Mouse (Mus musculus): ENCODE data around the gene Sema6b. TPM values are rescaled to one million over a fixed set of nuclear protein-coding genes. Genes with fewer than 3 reads are reported as not detected.

Gene Sema6b
- polyA plus RNA-seq, 1 experiment = 0.81 TPM

- TF ChIP-seq GATA1 (IDR thresholded peaks at IDR 0.05; ENCODE audit: low read length) = no peak
Observed at GRCm38 (mm10) chr17:56110571-56110970, 29.6 kb downstream of the Sema6b start.

GRCm38 (mm10) chr17:56109219-56110051 lies 30.7 kb downstream of the Sema6b start, which contains the start of gene Plin4:
Gene Plin4 (minus strand): TSS chr17:56109803.
- TF ChIP-seq GATA1 (IDR thresholded peaks at IDR 0.05; ENCODE audit: low read length) = no peak

GRCm38 (mm10) chr17:56108334-56109044 lies 31.7 kb downstream of the Sema6b start:
- no peak for TF ChIP-seq GATA1 (IDR thresholded peaks at IDR 0.05; ENCODE audit: low read length)

GRCm38 (mm10) chr17:56107736-56108135 lies 32.4 kb downstream of the Sema6b start:
- TF ChIP-seq GATA1 (IDR thresholded peaks at IDR 0.05; ENCODE audit: low read length) = no peak

GRCm38 (mm10) chr17:56106981-56107380 lies 33.2 kb downstream of the Sema6b start:
- no peak for TF ChIP-seq GATA1 (IDR thresholded peaks at IDR 0.05; ENCODE audit: low read length)

- no peak for TF ChIP-seq GATA1 (IDR thresholded peaks at IDR 0.05; ENCODE audit: low read length)
Observed at GRCm38 (mm10) chr17:56103465-56104285, 36.5 kb downstream of the Sema6b start.

- no peak for TF ChIP-seq GATA1 (IDR thresholded peaks at IDR 0.05; ENCODE audit: low read length)
Observed at GRCm38 (mm10) chr17:56102927-56103326, 37.2 kb downstream of the Sema6b start.

- no peak for TF ChIP-seq GATA1 (IDR thresholded peaks at IDR 0.05; ENCODE audit: low read length)
Observed at GRCm38 (mm10) chr17:56102158-56102557, 38.0 kb downstream of the Sema6b start.

GRCm38 (mm10) chr17:56100811-56101210 lies 39.3 kb downstream of the Sema6b start:
- TF ChIP-seq GATA1 (IDR thresholded peaks at IDR 0.05; ENCODE audit: low read length) = no peak

GRCm38 (mm10) chr17:56098711-56099572 lies 41.2 kb downstream of the Sema6b start:
- TF ChIP-seq GATA1 (IDR thresholded peaks at IDR 0.05; ENCODE audit: low read length) = no peak

GRCm38 (mm10) chr17:56098180-56098579 lies 42.0 kb downstream of the Sema6b start:
- no peak for TF ChIP-seq GATA1 (IDR thresholded peaks at IDR 0.05; ENCODE audit: low read length)

GRCm38 (mm10) chr17:56096883-56097282 lies 43.3 kb downstream of the Sema6b start:
- no peak for TF ChIP-seq GATA1 (IDR thresholded peaks at IDR 0.05; ENCODE audit: low read length)

GRCm38 (mm10) chr17:56092794-56093193 lies 47.3 kb downstream of the Sema6b start:
- TF ChIP-seq GATA1 (IDR thresholded peaks at IDR 0.05; ENCODE audit: low read length) = no peak

GRCm38 (mm10) chr17:56092312-56092711 lies 47.8 kb downstream of the Sema6b start:
- TF ChIP-seq GATA1 (IDR thresholded peaks at IDR 0.05; ENCODE audit: low read length) = no peak
